Comparison of ENCODE assay signal across 11 mouse cellular contexts in genomic region chr5:142229811-142230205, GRCm38 (mm10).
"Had no signal": no experiment of that assay in that cellular context is flagged by ENCODE, and none has a peak within 500 bp of the region (broad histone marks: within the 10 kb centered on the region; RNA-seq: fewer than 3 reads in every experiment).

No protein-coding gene starts in this region.

- H3K36me3 ChIP-seq: limb, embryonic 15.5 days; liver, embryonic 12.5 days; midbrain, embryonic 10.5 days had no signal

- H3K9me3 ChIP-seq: limb, embryonic 15.5 days; midbrain, embryonic 10.5 days had no signal

- DNase-seq: left cerebral cortex, postnatal 4 days; lung, embryonic 14.5 days; lung, postnatal 10 days; lung, postnatal 4 days; thymus, adult 2 months; thymus, postnatal 25 days had no signal

- H3K27me3 ChIP-seq: limb, embryonic 15.5 days; liver, embryonic 12.5 days had no signal

- H3K27ac ChIP-seq: limb, embryonic 15.5 days; liver, embryonic 12.5 days; midbrain, embryonic 10.5 days; stomach, postnatal 0 days had no signal

- ATAC-seq: liver, embryonic 12.5 days; midbrain, embryonic 16.5 days had no signal

- H3K9ac ChIP-seq: limb, embryonic 15.5 days; liver, embryonic 12.5 days; lung, embryonic 14.5 days had no signal

- H3K4me1 ChIP-seq: liver, embryonic 12.5 days; midbrain, embryonic 10.5 days had no signal

- H3K4me2 ChIP-seq: limb, embryonic 15.5 days; liver, embryonic 12.5 days; lung, embryonic 14.5 days had no signal

- H3K4me3 ChIP-seq: limb, embryonic 15.5 days; liver, embryonic 12.5 days; midbrain, embryonic 10.5 days had no signal
